Comparison of ENCODE assay signal across 12 mouse cellular contexts in genomic region chr3:141511253-141512038, GRCm38 (mm10). TPM values are rescaled to one million over a fixed set of nuclear protein-coding genes. Genes with fewer than 3 reads are reported as not detected.
"Had no signal": no experiment of that assay in that cellular context is flagged by ENCODE, and none has a peak within 500 bp of the region (broad histone marks: within the 10 kb centered on the region; RNA-seq: fewer than 3 reads in every experiment).

No protein-coding gene starts in this region.

- ATAC-seq: liver, embryonic 12.5 days; midbrain, embryonic 16.5 days had no signal

- H3K4me2 ChIP-seq: limb, embryonic 15.5 days; liver, embryonic 12.5 days; lung, embryonic 15.5 days had no signal

- H3K4me1 ChIP-seq: limb, embryonic 15.5 days; liver, embryonic 12.5 days; lung, embryonic 15.5 days had no signal

- H3K27me3 ChIP-seq: limb, embryonic 15.5 days; liver, embryonic 12.5 days; lung, embryonic 15.5 days had no signal

- H3K27ac ChIP-seq: left cerebral cortex, adult 2 months; limb, embryonic 15.5 days; liver, embryonic 12.5 days; lung, embryonic 15.5 days; macrophage; stomach, postnatal 0 days had no signal

- H3K4me3 ChIP-seq: left cerebral cortex, adult 2 months; limb, embryonic 15.5 days; liver, embryonic 12.5 days; lung, embryonic 15.5 days had no signal

- H3K9ac ChIP-seq: limb, embryonic 15.5 days; liver, embryonic 12.5 days; lung, embryonic 15.5 days had no signal

- H3K9me3 ChIP-seq: limb, embryonic 15.5 days; liver, embryonic 12.5 days; lung, embryonic 15.5 days had no signal

- DNase-seq: kidney, adult 11 months; kidney, postnatal 14 days; lung, postnatal 14 days; right cerebral cortex, postnatal 25 days; thymus, postnatal 4 days had no signal

- H3K36me3 ChIP-seq: limb, embryonic 15.5 days; liver, embryonic 12.5 days; lung, embryonic 15.5 days had no signal

RNA-seq across cellular contexts. Expression of gene Unc5c, which starts 46.4 kb away (rescaled TPM):
- polyA plus RNA-seq: macrophage had no signal
